Mouse (Mus musculus): ENCODE measurements around the gene Mrpl20. TPM values are rescaled to one million over a fixed set of nuclear protein-coding genes. Genes with fewer than 3 reads are reported as not detected.
"Not testable (repeated sequence)": the region's sequence is repeated elsewhere in the genome, so short reads cannot be mapped to it uniquely, and the experiment has no call there.

The Mrpl20 gene
- polyA plus RNA-seq, 1 experiment = 29.9 TPM

DNA sequence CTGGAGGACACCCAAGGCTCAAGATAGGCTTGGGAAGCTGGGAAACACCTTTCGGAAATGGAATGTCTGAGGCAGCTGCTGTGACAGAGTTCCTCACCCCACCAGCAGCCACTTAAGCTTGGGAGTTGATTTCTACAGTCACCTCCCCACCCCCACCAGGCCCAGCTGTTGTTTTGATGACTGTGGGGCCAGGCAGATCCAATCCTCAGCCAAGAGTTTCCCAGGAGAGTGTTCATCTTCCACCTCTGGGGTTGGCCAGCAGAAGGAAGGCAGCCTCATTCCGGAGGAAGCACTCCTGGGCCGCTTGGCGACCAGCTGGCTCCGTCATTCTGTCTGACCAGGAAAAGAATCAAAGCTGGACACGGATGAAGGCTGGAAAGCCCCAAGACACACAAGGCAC, 21.8 kb upstream of the Mrpl20 start:
- no peaks in the 10 kb centered on the region for H3K9me3 ChIP-seq
- no peaks in the 10 kb centered on the region for H3K36me3 ChIP-seq (replicated peaks; ENCODE audit: low read length)
- H3K27me3 ChIP-seq (replicated peaks) = peaks cover 18% of the 10 kb centered on the region
- no peak overlapping the region for H3K4me3 ChIP-seq (replicated peaks)
- peaks cover 72% of the 10 kb centered on the region for H3K4me1 ChIP-seq
- TF ChIP-seq GATA1 (IDR thresholded peaks at IDR 0.05; ENCODE audit: borderline replicate concordance, low read length) (no peak), FLI1 (IDR thresholded peaks at IDR 0.05; ENCODE audit: low read length) (no peak)

DNA sequence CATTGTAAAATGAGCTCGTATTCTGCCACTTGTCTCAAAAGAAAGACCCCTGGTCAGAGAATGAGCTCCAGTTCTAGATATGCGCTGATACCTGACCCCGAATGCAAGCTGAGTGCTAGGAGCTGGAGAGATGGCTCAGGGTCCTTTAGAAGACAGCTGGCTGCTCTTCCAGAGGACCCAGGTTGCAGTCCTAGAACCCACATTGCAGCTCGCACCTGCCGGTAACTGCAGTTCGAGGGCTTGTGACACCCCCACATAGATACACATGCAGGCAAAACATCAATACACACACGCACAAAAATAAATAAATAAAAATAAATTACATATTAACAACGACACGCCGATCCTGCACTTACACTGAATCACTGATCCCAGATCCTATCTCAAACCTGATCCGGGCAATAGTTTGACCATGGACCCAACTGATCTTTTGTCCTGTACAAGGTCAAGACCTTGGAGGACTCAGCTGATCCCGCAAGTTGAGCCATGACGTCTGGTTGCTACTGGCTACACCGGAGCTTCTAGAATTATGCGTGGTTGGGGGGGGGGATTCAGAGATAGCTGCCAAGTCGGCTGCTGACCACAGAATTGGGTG, 19.1 kb upstream of the Mrpl20 start:
- no peaks in the 10 kb centered on the region for H3K36me3 ChIP-seq (replicated peaks; ENCODE audit: low read length)
- TF ChIP-seq FLI1 (IDR thresholded peaks at IDR 0.05; ENCODE audit: low read length) (no peak), GATA1 (IDR thresholded peaks at IDR 0.05; ENCODE audit: borderline replicate concordance, low read length) (no peak)
- peak overlapping the region; percentile 96 for H3K4me3 ChIP-seq (replicated peaks)
- H3K9me3 ChIP-seq = no peaks in the 10 kb centered on the region
- H3K27me3 ChIP-seq (replicated peaks) = peaks cover 13% of the 10 kb centered on the region
- peaks cover 72% of the 10 kb centered on the region for H3K4me1 ChIP-seq

DNA sequence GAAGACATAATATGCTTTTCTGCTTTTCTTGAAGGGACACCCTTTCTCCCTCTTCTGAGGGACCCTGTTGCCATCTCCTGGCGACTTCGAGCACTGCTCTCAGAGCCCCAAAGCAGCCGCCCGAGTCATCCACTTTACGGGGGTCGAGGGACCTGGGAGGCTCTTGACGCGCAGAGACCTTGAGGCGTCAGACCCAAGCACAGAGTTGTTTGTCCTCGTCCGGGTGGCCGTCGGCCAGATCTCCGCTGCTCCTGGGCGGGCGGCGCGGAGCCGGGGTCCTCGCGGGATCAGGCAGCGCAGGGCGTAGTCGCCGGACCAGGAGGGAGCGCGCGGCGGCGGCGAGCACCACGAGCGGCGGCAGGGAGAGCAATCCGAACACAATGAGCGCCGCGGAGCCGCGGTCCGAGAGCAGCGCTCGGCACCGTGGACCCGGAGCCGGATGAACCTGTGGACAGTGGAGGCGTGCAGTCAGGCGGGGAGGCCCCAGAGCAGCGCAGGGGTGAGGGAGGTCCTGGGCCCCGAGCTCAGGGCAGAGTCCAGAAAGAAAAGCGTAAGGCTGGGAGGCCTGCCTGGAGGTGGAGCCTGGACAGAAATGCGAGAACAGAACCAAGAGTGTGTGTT, 18.5 kb upstream of the Mrpl20 start:
- no peak for TF ChIP-seq FLI1 (IDR thresholded peaks at IDR 0.05; ENCODE audit: low read length)
- TF ChIP-seq GATA1 (IDR thresholded peaks at IDR 0.05; ENCODE audit: borderline replicate concordance, low read length) = no peak
- Histone ChIP-seq H3K27me3 (replicated peaks) (peaks cover 8% of the 10 kb centered on the region), H3K36me3 (replicated peaks; ENCODE audit: low read length) (no peaks in the 10 kb centered on the region), H3K9me3 (no peaks in the 10 kb centered on the region), H3K4me3 (replicated peaks) (peak overlapping the region; percentile 96), H3K4me1 (peaks cover 74% of the 10 kb centered on the region)

DNA sequence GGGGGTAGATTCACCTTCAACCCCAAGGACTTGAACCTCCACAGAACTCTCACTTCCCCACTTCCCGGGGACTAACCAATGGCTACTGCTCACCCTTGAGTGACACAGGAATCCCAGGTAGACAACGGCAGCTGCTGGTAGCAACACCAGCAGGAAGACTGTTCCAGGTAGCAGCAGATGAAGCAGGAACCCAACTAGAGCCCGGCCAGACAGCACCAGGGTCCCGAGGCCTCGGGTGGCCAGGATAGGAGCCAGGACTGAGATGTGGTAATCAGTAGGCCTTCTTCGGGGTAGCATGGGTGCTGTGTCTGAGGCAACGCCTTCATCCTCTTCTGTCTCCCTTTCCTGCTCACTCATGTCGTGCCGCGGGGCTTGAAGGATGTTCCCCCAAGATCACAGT, 17.4 kb upstream of the Mrpl20 start:
- no peaks in the 10 kb centered on the region for H3K9me3 ChIP-seq
- TF ChIP-seq GATA1 (IDR thresholded peaks at IDR 0.05; ENCODE audit: borderline replicate concordance, low read length) = no peak
- no peak for TF ChIP-seq FLI1 (IDR thresholded peaks at IDR 0.05; ENCODE audit: low read length)
- peaks cover 5% of the 10 kb centered on the region for H3K27me3 ChIP-seq (replicated peaks)
- H3K4me1 ChIP-seq = peaks cover 76% of the 10 kb centered on the region
- H3K36me3 ChIP-seq (replicated peaks; ENCODE audit: low read length) = no peaks in the 10 kb centered on the region
- H3K4me3 ChIP-seq (replicated peaks) = peak overlapping the region; percentile 96

DNA sequence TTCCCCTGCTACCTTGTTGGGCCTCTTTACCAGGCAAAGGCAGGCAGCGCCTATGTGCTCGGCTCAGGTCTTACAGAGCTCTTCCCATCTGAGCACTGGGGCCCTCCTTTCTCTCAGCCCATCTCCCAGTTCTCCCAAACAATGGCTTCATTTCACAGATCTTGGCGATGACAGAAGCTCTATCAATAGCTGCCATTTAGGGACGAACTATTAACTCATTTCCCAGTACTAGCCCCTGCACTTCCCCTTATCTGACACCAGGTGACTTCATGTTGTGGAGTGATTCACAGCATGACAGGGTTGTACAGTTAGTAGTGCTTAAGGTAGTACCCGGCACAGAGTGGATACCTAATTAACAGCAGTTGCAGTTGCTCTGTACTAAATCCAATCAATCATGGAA, 16.9 kb upstream of the Mrpl20 start, which contains the start of gene Tmem88b:
TSS of gene Tmem88b (minus strand) at position 56 of the 400 bp plus-strand sequence.
- H3K9me3 ChIP-seq = no peaks in the 10 kb centered on the region
- H3K4me1 ChIP-seq = peaks cover 79% of the 10 kb centered on the region
- TF ChIP-seq FLI1 (IDR thresholded peaks at IDR 0.05; ENCODE audit: low read length) (no peak), GATA1 (IDR thresholded peaks at IDR 0.05; ENCODE audit: borderline replicate concordance, low read length) (no peak)
- peak within 1 kb of the TSS; percentile 96 for H3K4me3 ChIP-seq (replicated peaks)
- H3K27me3 ChIP-seq (replicated peaks) = peaks cover 4% of the 10 kb centered on the region
- no peaks in the 10 kb centered on the region for H3K36me3 ChIP-seq (replicated peaks; ENCODE audit: low read length)

DNA sequence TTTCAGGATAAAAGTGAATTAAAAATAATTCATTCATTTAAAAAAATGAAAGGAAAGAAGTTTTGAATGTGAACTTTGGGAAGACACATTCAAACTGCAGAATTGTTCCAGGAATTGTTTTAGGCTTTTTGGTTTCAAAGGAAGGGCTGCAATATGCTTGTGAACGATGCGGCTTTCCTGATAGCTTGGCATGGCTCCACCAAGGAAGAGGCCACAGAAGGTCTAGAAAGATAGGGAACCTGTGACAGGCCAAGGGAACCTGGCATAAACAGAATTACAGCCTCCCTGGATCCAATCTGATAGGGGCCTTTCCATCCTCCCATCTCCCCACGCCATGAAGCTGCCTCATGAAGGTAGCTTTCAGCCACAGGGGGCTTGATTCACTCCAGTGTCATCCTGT, 14.4 kb upstream of the Mrpl20 start:
- Histone ChIP-seq H3K9me3 (no peaks in the 10 kb centered on the region), H3K4me1 (peaks cover 86% of the 10 kb centered on the region), H3K4me3 (replicated peaks) (peak overlapping the region; percentile 73), H3K27me3 (replicated peaks) (peaks cover 13% of the 10 kb centered on the region), H3K36me3 (replicated peaks; ENCODE audit: low read length) (no peaks in the 10 kb centered on the region)
- peak; percentile 42; the same call in 1 of the 3 replicates for TF ChIP-seq GATA1 (IDR thresholded peaks at IDR 0.05; ENCODE audit: borderline replicate concordance, low read length)
- TF ChIP-seq FLI1 (IDR thresholded peaks at IDR 0.05; ENCODE audit: low read length) = no peak

DNA sequence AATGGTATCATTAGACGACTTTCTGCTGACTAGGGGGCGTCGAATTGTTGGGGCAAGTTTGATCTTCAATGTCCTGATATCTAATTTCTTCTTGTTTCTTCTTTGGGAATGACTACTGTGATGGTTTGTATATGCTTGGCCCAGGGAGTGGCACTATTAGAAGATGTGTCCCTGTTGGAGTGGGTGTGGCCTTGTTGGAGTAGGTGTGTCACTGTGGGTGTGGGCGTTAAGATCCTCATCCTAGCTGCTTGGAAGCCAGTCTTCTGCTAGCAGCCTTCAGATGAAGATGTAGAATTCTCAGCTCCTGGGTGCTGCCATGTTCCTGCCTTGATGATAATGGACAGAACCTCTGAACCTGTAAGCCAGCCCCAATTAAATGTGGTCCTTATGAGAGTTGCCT, 13.8 kb upstream of the Mrpl20 start:
- not testable (repeated sequence) for H3K4me3 ChIP-seq (replicated peaks); H3K9me3 ChIP-seq; H3K36me3 ChIP-seq (replicated peaks; ENCODE audit: low read length)
- H3K27me3 ChIP-seq (replicated peaks) = peaks cover 13% of the 10 kb centered on the region
- H3K4me1 ChIP-seq = peaks cover 85% of the 10 kb centered on the region

DNA sequence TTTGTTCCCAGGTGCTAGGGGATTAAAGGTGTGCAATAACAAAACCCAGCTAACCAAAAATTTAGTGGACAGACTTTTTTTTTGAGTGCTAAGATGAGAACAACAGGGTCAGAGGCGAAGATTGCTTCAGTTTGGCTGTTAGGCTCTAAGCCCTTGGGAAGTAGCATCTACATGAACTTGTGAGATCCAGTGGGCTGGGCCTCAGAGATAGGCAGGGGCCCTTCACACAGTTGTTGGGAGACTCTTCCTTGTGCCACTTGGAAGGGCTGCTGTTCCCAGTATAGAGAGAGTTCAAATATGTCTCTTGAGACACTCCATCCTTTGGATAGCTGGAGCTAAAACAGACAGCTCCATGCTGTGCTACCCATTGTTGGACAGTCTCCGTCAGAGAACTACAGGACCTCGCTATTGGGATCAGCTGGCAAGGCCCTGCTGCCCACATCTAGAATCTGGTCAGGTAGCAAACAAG, 12.6 kb upstream of the Mrpl20 start, which contains the start of gene Ankrd65:
TSS of gene Ankrd65 (plus strand) at position 419 of the 469 bp plus-strand sequence.
- no peaks in the 10 kb centered on the region for H3K36me3 ChIP-seq (replicated peaks; ENCODE audit: low read length)
- H3K4me3 ChIP-seq (replicated peaks) = no peak within 1 kb of the TSS
- peaks cover 13% of the 10 kb centered on the region for H3K27me3 ChIP-seq (replicated peaks)
- no peaks in the 10 kb centered on the region for H3K9me3 ChIP-seq
- H3K4me1 ChIP-seq = peaks cover 75% of the 10 kb centered on the region
- TF ChIP-seq FLI1 (IDR thresholded peaks at IDR 0.05; ENCODE audit: low read length) (no peak), GATA1 (IDR thresholded peaks at IDR 0.05; ENCODE audit: borderline replicate concordance, low read length) (no peak)

DNA sequence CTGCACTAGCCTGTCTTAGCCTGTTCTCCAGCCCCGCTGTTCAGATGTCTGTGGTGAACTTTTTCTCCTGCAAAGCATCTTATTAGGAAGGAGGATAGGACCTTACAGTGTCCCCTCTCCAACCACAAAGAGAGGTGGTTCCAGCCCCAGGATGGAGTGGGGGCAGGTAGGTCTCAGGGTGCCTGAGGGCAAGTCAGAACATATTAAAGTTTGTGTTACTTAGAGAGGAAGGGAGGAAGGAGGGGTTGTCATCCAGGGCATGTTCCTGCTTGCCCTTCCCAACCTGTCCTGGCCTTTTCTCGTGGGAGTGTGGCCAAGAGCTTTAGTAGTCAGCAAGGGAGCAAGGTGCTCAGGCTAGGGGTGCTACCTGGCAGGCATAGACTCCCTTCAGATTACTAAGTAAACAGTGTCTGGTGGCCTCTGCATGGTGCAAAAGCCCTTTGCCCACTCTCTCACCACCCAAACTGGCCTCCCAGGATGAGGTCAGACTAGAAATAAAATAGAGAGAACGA, 12.0 kb upstream of the Mrpl20 start:
- no peaks in the 10 kb centered on the region for H3K9me3 ChIP-seq
- H3K36me3 ChIP-seq (replicated peaks; ENCODE audit: low read length) = no peaks in the 10 kb centered on the region
- TF ChIP-seq GATA1 (IDR thresholded peaks at IDR 0.05; ENCODE audit: borderline replicate concordance, low read length) = no peak
- TF ChIP-seq FLI1 (IDR thresholded peaks at IDR 0.05; ENCODE audit: low read length) = no peak

DNA sequence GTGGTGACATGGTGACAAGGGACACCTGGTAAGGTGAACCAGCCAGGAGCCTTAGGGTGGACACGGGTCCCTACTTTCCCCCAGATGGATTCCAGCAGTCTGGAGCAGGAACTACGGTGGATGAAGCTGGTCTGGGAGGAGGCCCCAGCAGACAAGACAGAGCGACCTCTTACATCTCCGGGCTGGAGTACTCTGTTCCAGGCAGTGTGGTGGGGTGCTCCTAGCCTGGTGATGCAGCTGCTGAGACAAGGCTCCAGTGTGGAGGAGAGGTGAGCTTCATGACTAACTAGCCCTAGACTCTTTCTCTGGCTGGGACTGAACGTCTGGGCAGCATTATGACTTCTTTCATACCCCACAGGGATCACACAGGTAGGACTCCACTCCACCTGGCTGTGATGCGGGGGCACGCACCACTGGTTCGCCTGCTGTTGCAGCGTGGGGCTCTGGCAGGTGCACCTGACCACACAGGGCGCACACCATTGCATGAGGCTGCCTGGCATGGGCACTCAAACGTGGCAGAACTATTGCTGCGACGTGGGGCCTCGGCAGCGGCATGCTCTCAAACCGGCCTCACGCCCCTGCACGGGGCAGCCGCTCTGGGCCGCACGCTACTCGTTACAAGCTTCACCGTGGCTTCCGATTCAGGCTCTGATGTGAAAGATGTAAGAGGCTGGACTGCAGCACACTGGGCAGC, 11.3 kb upstream of the Mrpl20 start:
- TF ChIP-seq FLI1 (IDR thresholded peaks at IDR 0.05; ENCODE audit: low read length) = no peak
- TF ChIP-seq GATA1 (IDR thresholded peaks at IDR 0.05; ENCODE audit: borderline replicate concordance, low read length) = no peak
- Histone ChIP-seq H3K4me3 (replicated peaks) (peak overlapping the region; percentile 53), H3K36me3 (replicated peaks; ENCODE audit: low read length) (no peaks in the 10 kb centered on the region), H3K9me3 (no peaks in the 10 kb centered on the region), H3K4me1 (peaks cover 62% of the 10 kb centered on the region), H3K27me3 (replicated peaks) (peaks cover 17% of the 10 kb centered on the region)

More for the DNA sequence above, 12.0 kb upstream of the Mrpl20 start:
- peaks cover 69% of the 10 kb centered on the region for H3K4me1 ChIP-seq
- peaks cover 13% of the 10 kb centered on the region for H3K27me3 ChIP-seq (replicated peaks)
- H3K4me3 ChIP-seq (replicated peaks) = no peak overlapping the region
